Mouse (Mus musculus) spleen, adult 12 weeks (tissue): ENCODE results near the gene Trpc7.

Experiments used
- DNase-seq: peaks from one replicate; pipeline ENCODE4 v3.0.0; 2022; ENCODE audit warnings: low spot score

Trpc7 gene

DNA sequence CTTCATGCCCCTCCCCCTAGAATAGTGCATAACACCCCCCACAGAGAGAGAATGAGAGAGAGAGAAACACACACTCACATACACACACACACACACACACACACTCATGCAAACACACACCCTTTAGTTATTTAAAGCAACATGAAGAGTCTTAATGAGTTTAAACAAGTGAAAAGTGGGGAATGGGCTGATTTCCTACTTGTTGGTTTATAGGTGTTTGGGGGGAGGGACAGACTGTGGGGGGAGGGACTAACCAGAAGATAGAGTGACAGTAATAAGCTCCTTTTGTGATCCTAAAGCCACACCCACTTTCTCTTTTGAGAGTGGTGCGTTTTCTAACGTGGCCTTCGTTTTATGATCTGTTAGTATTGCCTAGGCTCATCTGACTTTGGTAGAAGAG is at the start of gene Trpc7:
TSS of gene Trpc7 (minus strand) at position 101 of the 400 bp plus-strand sequence.
- no peak for DNase-seq

DNA sequence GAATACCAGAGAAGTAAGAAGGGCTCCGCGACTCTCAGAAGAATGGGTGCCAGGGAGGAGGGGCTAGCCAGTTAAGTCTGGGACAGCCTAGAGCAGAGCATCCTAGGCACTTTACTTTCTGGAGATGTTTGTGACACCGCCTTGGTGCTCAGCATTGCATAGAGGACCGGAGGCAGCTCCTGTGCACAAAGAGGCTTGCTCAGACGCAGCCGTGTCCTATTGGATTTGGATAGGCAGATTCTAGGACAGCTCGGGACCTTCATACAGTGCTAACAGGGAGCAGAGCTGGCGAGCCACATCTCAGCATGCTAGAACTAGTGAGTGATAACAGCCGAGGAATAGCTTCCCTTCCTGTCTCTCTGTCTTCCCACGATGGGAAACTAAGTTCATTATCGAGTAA is 43.5 kb upstream of the Trpc7 start:
- no peak for DNase-seq

DNA sequence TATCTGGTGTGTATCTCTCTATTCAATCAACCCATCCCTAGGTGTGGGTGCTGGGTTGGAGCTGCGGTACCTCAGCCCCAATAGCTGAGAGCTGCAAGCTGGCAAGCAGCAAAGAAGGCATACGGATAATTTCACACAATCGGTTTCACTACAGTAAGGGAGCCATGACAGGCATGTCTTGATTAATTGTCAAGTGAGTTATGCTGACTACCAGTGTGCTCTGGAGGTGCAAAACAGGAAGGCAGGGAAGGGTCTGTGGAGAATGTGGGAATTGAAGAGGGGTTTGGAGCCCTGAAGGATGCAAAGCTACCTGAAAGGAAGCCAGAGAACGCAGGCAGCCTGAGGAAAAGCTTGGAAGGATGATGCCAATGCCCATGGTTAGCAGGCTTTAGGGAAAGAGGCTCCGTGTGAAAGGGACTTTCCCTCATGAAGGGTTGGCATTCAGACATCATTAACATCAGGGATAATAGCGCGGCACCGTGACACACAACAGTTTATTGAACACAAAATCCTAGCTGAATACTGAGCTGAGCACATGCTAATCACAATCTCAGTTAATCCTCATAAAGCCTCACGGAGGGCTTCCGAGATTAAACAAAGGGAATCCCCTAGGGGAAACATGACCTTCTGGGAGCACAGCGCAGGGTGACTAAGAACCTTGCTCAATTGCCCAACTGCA is 38.2 kb upstream of the Trpc7 start:
- no peak for DNase-seq

DNA sequence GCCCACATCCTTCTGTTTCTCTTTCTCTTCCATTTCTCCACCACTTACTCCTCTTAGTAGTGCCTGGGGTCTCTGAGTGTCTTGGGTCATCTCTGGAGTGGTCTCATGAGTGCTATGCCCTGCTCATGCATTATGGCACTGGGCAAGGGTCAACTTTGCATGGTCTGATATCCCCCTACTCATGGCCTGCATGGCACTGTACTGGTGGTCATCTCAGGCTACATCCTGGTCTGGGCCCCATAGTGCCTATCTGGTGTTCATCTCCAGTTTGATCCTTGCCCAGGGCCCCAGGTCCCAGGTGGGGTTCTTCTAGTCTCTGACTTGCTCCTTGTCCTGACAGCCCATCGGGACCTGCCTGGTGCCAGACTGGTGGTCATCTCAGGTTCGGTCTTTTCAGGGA is 34.6 kb upstream of the Trpc7 start:
- DNase-seq: no peak

DNA sequence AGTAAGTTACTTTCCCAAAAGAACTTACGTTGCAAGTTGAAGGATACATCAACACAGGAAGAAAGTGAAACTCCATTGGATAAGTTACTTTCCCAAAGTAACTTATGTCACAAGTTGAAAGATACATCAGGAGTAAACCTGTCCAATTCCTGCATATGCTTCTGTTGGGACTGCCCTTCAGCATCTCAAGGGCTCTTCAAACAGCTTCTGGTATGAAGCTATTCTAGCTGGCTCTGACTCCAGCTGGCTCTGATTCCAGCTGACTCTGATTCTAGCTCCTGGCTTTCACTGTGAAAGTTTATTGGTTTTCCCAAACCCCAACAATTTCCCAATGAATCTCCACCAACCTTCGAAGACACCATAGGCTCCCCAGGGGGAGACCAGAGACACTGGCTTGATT is 27.2 kb upstream of the Trpc7 start:
- DNase-seq: no peak

DNA sequence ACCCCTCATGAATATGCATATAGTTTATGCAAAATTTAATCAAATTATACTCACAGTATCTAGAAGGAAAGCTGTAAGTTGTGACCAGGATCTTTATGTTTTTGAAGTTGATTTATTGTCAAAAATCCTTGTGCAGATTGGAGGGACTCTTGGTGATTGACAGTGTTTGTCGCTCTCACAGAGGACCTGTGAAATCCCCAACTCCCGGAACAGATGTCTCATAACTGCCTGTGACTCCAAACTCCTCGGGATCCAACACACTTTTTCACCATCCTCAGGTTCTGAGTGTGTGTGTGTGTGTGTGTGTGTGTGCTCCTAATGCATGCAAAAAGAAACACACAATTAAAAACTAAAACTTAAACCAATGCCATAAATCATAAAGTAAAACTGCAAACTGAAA is 25.5 kb upstream of the Trpc7 start:
- DNase-seq: no peak

DNA sequence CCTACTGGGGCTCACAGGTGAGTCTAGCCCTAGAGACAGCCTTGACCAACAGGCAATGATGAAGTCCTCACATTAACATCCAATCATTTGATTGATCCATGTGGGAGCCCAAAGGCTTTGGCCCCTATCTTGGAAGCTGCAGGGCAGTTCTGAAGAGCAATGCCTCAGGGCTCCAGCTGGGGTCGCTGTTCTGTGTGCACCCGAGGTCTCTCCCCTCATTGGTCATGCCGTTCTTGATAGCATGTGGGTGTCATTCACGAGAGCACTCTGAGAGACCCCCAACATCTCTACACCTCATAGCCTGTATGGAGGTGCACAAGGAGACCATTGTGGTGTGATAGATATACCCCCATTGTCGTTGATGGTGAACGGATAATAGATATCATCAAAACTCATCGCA is 18.9 kb upstream of the Trpc7 start:
- no peak for DNase-seq

DNA sequence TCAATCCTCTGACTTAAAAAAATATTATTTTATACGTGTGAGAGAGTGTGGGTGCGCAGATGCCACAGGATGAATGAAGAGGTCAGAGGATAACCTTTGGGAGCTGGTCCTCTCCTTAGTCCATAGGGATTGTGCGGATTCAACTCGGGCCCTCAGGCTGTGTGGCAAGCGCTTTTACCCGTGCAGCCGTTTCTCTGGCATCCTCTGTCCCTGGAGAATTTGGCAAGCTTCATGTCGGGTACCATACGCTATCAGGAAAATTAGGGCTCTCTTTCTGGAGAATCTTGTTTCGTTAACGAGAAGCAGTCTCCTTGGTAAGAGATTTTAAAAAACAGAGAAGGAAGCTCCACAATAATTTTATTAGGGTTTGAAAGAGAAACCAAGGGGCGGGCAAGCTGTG is 15.3 kb upstream of the Trpc7 start:
- DNase-seq: no peak

DNA sequence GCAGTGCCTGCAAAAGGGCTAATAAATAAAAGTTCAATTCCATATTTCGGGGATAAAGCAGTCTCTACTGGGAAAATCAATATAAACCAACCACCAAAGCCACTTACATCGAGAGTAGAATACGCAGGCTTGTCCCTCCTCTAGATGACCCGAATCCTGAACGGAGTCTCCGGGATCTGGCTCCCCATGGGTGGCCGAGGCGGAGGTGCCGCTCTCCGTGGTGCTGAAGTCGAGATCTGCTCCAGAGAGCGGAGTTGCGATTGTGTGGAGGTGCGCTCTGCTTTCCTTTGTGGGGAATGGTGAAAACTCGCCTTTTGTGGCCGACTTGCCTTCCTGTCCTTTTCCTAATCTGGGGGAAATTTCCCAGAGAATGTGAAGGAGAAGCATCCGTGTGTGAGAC is 407 bp downstream of the Trpc7 start:
- no peak for DNase-seq

DNA sequence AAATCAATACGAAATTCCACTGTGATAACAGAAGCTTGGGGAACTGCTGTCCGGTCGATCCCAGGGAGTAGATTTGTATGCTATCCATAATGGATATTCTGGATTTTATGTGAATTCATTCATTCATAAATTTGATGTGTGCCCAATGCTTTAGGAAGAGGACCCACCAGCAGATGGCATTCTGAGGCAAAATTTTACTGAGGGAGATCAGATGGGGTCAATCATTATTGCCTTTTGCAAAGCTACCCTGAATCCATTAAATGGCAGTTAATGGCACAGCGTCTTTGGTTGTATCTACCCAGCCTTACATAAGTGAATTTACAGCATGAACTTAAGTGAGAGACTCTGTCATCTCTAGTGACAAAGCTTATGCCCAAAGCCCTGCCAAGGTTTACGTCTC is 1.2 kb downstream of the Trpc7 start:
- no peak for DNase-seq

DNA sequence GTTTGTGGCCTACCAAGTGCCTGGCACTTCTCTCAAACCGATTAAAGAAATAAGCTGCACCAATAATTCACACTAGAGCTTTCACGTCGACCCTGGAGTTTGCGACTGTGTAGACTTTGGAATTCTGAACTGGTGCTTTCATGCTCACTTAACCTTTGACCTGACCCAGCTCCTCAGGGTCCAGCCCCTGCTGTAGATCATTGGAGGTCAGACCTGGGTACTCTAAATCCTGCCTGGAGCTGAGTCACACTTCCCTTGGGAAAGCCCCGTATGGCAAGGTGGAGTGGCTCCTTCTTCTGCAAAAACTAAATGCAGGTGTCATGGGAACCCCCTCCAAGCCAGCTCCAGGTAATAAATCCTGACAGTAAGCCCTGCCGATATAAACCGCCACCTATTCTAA is 5.9 kb downstream of the Trpc7 start:
- no peak for DNase-seq

DNA sequence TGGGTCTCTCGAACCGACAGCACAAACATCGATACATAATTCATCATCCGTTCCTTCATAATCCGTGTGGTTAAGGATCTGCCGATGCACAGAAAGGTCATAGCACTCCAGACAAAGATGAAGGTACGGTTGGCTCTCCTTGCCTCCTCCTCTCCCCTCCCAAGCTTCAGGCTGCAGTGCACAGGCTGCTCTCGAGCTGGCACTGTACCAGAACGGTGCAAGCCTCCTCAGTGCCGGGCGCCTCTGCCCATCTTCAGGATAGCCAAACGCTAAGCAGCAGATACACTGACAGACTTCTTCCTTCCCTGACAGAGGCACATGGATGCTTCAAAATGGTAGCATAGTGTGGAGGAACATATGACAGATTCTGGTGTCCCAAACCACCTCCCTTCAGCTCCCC is 12.9 kb downstream of the Trpc7 start:
- DNase-seq: no peak

DNA sequence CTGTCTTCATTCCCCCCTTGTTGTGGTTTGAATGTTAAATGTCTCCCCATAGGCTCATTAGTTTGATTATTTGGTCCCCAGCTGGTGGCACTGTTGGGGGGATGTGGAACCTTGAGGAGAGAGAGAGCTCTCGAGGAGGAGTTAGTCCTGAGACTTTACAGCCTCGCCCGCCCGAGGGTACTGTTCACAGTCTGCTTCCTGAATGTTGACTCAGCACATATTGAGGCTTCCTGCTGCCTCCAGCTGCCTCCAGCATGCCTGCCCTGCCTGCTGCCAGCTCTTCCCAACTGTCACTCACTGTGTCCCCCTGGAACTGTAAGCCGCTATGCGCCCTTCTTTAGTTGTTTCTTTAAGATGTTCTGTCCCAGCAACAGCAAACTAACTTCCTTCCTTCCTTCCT is 31.2 kb downstream of the Trpc7 start:
- no peak for DNase-seq

DNA sequence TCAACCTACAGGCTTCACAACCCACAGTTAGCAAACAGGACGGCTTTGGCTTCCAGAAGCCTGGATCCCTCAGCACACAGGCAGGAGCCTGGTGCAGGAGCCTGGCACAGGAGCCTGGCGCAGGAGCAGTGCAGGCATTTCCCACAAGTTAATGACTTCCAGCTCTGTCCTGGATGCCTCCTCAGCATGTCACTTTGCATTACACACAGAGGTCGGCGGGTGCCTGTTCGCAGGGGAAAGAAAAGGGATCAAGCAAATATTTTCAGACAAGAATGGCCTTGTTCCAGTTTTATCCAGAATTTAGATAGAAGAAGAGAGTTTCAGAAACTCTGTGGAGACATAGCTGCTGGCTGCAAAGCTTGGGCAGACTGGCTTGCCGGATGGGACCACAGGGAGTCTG is 33.8 kb downstream of the Trpc7 start:
- DNase-seq: no peak

DNA sequence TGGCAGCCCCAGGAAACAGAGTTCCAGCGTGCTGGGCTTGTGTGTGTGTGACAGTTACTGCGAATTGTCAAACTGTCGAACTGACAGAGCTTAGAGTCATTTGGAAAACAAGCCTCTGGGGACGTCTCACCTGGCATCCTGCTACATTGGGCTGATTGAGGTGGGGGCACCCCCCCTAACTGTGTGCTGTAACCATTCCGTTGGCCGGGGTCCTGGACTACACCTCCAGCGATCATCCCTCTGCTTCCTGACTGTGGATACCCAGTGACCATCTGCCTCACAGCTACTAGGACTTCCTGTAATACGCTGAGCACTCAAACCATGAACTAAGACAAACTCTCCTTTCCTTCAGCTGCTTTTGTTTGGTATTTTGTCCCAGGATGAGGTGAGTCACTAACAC is 41.3 kb downstream of the Trpc7 start:
- DNase-seq: no peak

DNA sequence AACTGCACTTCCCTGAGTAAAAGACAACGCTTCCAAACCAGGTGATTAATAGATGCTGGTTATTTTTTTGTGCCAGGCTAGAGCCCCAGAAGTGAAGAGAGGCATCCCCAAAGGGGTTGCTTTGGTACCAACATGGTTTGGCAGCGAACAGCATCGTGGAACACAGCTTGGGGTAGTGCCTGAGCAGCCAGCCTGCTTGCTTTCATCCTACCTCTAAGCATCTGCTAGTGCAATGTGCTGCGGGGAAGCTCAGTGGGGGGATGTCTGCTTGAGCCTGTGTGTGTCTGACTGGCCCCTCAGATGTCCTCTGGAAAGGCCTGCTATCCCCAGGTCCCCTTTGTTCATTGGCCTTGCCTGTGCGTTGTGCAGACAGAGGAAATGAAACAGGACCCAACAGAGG is 42.4 kb downstream of the Trpc7 start:
- no peak for DNase-seq

DNA sequence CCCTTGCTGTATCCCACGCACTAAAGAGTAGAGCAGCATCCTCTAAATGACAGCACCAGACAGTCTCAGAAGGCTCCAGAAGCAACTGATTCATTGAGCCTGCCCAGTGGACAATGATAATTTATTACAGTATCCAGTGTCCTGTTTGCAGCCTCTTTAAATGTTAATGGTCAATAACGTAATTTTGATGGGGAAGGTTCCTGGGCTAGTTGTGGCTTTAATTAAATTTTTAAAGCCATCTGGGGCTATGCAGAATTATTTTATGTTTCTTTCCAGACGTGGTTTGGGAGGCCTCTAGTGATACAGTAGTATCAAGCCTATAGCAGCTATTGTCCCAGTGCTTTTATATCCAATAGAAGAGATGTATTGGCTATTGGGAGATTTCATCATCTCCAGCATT is 49.9 kb downstream of the Trpc7 start:
- DNase-seq: no peak

DNA sequence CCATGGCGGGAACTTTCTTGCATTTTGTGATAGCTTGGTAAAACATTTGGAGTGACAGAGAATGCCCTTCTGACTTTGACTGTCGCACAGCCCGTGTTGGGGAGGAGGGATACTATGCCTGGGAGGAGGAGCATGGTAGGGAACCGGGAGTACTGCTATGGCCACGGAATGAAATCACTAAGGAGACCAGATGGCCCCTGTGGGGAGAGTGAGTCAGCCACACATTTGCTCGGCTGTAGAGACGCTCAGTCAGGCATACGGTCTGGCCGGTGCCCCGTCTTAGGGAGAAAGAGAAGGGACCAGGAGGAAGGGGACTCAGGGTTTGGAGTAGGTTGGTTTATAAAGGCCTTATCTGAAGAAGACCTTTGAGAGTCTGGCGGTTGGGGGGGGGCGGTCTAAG is 80.3 kb downstream of the Trpc7 start:
- no peak for DNase-seq

DNA sequence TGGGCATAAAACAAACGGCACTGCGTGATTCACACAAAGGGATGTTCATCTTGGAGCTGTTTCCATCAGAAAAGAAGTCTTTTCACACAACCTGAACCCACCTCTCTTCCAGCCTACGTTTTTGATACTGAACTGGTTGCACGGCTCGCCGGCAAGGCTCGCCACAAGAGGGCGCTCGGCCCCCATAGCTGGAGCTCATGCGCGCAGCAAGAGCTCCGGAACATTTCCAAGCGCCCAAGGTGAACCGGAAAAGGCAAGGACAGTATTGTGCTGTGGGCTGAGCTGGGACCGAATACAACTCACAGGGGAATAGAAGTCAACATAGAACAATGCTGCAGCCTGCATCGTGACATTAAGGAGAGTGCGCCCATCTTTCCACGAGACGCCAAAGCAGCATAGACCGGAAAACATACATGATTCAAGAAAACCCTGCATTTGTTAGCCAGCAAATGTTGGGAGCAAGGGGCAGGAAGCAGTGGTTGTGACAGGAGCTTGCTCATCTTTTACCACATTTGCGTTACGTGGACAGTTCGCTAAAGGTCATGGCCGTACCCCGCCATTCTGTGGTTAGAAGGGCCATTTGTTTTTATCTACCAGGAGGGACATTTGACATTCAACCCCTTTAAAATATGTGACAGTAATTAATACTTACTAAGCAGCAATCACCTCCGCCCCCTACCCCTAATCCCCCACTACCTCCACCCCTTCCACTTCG is 88.9 kb downstream of the Trpc7 start:
- DNase-seq: peak; percentile 7

DNA sequence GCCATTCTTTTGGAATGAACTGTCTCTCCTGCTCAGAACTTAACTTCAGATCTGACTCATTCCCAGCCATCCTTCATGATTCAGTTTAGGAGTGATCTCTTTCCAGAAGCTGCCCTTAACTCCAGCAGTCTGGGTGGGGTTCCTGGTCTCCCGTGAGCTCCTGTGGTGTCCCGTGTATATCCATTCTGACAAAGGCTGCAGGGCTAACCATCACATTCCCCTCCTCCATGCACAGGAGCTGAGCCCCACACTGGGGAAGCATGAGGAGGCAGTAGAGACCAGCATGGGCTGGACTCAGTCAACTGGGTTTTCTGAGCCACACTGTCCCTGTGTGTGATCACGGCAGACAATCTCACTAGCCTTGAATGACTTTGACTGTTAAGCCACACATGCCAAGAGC is 90.7 kb downstream of the Trpc7 start:
- no peak for DNase-seq

DNA sequence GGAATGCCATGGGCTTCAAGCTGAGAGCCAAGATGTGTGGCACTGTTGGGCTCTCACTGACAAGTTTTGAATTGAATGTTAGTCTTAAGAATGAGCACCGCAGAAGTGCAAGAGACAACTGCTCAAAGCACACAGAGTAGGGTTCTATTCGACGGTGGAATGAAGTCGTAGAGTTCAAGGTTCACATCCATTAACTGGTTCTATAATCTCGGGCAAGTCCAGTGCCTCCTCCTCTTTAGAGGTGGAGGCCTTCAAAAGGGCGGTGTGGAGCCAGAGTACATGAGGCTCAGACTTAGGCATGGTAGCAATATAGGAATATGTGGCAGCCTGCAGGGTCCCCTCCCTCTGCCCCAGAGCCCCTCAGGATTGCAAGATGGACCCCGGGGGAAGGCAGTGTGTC is 98.3 kb downstream of the Trpc7 start:
- no peak for DNase-seq

DNA sequence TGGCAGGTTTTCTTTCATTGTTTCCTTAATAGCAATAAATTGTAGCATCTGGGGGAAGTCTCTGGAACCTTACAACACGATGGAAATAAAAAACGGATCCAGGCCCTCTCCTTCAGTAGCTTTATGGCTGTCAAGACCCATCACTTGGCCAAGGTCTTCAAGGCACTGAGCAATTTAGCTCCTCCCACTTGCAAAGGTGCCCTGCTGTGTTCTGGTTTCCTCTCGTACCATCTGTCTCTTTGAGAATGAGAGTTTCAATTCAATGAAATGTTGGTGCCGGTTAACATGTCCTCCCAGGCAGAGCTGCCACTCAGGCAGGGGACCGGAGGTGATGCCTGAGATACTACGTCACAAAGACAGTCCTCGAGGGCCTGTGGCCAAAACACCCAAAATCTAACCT is 100.3 kb downstream of the Trpc7 start:
- no peak for DNase-seq

DNA sequence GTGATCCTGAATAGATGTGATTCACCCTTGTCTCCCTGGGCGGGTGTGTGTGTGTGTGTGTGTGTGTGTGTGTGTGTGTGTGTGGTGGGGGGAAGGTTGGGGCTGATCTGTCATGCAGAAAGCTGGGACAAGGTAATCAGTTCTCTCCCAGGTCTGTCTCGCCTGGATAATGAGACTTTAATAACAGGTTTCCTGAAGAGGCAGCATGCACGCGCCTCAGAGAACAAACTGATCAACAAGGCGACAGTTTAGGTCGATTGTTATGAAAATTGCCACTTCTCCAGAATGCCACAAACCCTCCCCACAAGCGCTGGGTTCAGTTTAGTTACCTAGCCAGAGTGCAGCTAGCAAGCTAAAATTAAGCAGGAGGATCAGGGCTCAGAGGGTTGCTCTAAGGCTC is 101.4 kb downstream of the Trpc7 start:
- DNase-seq: no peak

DNA sequence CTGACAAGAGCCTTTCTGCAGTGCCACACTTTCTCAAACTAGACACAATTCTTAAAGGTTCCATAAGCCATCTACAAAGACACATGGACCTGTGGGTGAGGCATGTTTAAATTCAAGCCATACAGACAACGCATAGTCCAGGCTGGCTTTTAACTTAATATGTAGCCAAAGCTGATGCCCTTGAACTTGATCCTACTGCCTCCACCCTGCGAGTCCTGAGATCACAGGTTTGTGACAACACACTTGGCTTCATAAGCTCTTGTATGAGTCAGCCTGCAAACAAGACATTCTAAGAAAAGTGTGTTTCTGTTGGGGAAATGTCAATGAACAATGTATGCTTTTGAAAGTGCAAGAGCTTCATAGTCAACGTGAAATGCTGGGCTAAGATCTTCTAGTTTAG is 102.9 kb downstream of the Trpc7 start:
- no peak for DNase-seq
